Mouse (Mus musculus): ENCODE measurements around the gene Zfp46. TPM values are rescaled to one million over a fixed set of nuclear protein-coding genes. Genes with fewer than 3 reads are reported as not detected.

Gene Zfp46
- polyA plus RNA-seq, 1 experiment from 2014 or later, result 35.2 TPM

- H3K27me3 ChIP-seq (replicated peaks; ENCODE audit: control insufficient read depth, insufficient read depth, low read length), result no peaks in the 10 kb centered on the region
These were observed 1.6 kb upstream of the Zfp46 start for GRCm38 (mm10) chr4:136282621-136283480.

GRCm38 (mm10) chr4:136283783-136284182 lies 700 bp upstream of the Zfp46 start:
- peak overlapping the region; percentile 88 for H3K27ac ChIP-seq (ENCODE audit: low read depth, low read length)
- 24% methylated on average over 2 of the region's 2 CpGs for WGBS
- ATAC-seq, result no peak
- no peaks in the 10 kb centered on the region; the same call in 1 of the 2 replicates for H3K27me3 ChIP-seq (replicated peaks; ENCODE audit: control insufficient read depth, insufficient read depth, low read length)
- H3K9ac ChIP-seq (ENCODE audit: low read depth, low read length), result no peak overlapping the region
- H3K9me3 ChIP-seq (ENCODE audit: control insufficient read depth, low read length), result peaks cover under 1% of the 10 kb centered on the region
- H3K4me2 ChIP-seq (ENCODE audit: low read length), result peak overlapping the region; percentile 91
- H3K4me1 ChIP-seq (ENCODE audit: control insufficient read depth, insufficient read depth, low read depth, low read length), result peaks cover 34% of the 10 kb centered on the region
- H3K36me3 ChIP-seq (ENCODE audit: control insufficient read depth, insufficient read depth, low read length), result peaks cover 9% of the 10 kb centered on the region
- no peak overlapping the region for H3K4me3 ChIP-seq (ENCODE audit: low read length)

More at GRCm38 (mm10) chr4:136282621-136283480, 1.6 kb upstream of the Zfp46 start:
- peak overlapping the region; percentile 88 for H3K27ac ChIP-seq (ENCODE audit: low read depth, low read length)
- no peak overlapping the region for H3K4me3 ChIP-seq (ENCODE audit: low read length)
- H3K9ac ChIP-seq (ENCODE audit: low read depth, low read length), result 0 out of 2 replicates have a peak overlapping the region, but pooled peaks have one; percentile 24
- H3K4me2 ChIP-seq (ENCODE audit: low read length), result no peak overlapping the region
- no peak for ATAC-seq
- peaks cover 34% of the 10 kb centered on the region for H3K4me1 ChIP-seq (ENCODE audit: control insufficient read depth, insufficient read depth, low read depth, low read length)
- no peaks in the 10 kb centered on the region for H3K9me3 ChIP-seq (ENCODE audit: control insufficient read depth, low read length)
- H3K36me3 ChIP-seq (ENCODE audit: control insufficient read depth, insufficient read depth, low read length), result peaks cover 2% of the 10 kb centered on the region; the same call in 1 of the 2 replicates
- 26% methylated on average over 10 of the region's 10 CpGs for WGBS

GRCm38 (mm10) chr4:136284891-136285290 lies 408 bp downstream of the Zfp46 start:
- Histone ChIP-seq H3K4me3 (ENCODE audit: low read length) (peak overlapping the region; percentile 61), H3K9me3 (ENCODE audit: control insufficient read depth, low read length) (peaks cover 2% of the 10 kb centered on the region), H3K9ac (ENCODE audit: low read depth, low read length) (peak overlapping the region; percentile 70), H3K27ac (ENCODE audit: low read depth, low read length) (peak overlapping the region; percentile 88), H3K27me3 (replicated peaks; ENCODE audit: control insufficient read depth, insufficient read depth, low read length) (no peaks in the 10 kb centered on the region; the same call in 1 of the 2 replicates), H3K4me2 (ENCODE audit: low read length) (peak overlapping the region; percentile 91), H3K36me3 (ENCODE audit: control insufficient read depth, insufficient read depth, low read length) (peaks cover 15% of the 10 kb centered on the region), H3K4me1 (ENCODE audit: control insufficient read depth, insufficient read depth, low read depth, low read length) (peaks cover 34% of the 10 kb centered on the region)
- ATAC-seq, result no peak
- 18% methylated on average over 6 of the region's 6 CpGs for WGBS

GRCm38 (mm10) chr4:136285348-136285810 lies 896 bp downstream of the Zfp46 start:
- Histone ChIP-seq H3K27me3 (replicated peaks; ENCODE audit: control insufficient read depth, insufficient read depth, low read length) (no peaks in the 10 kb centered on the region; the same call in 1 of the 2 replicates), H3K9ac (ENCODE audit: low read depth, low read length) (peak overlapping the region; percentile 70), H3K27ac (ENCODE audit: low read depth, low read length) (peak overlapping the region; percentile 88), H3K4me1 (ENCODE audit: control insufficient read depth, insufficient read depth, low read depth, low read length) (peaks cover 37% of the 10 kb centered on the region), H3K4me3 (ENCODE audit: low read length) (peak overlapping the region; percentile 61), H3K36me3 (ENCODE audit: control insufficient read depth, insufficient read depth, low read length) (peaks cover 20% of the 10 kb centered on the region), H3K4me2 (ENCODE audit: low read length) (peak overlapping the region; percentile 91), H3K9me3 (ENCODE audit: control insufficient read depth, low read length) (peaks cover 2% of the 10 kb centered on the region)
- peak; percentile 94 for ATAC-seq
- WGBS, result under 1% methylated on average over 25 of the region's 25 CpGs

GRCm38 (mm10) chr4:136285811-136286371 lies 1.4 kb downstream of the Zfp46 start:
- peak overlapping the region; percentile 91 for H3K4me2 ChIP-seq (ENCODE audit: low read length)
- peak overlapping the region; percentile 61 for H3K4me3 ChIP-seq (ENCODE audit: low read length)
- peak overlapping the region; percentile 73 for H3K9ac ChIP-seq (ENCODE audit: low read depth, low read length)
- under 1% methylated on average over 29 of the region's 29 CpGs for WGBS
- H3K36me3 ChIP-seq (ENCODE audit: control insufficient read depth, insufficient read depth, low read length), result peaks cover 24% of the 10 kb centered on the region
- H3K9me3 ChIP-seq (ENCODE audit: control insufficient read depth, low read length), result peaks cover 2% of the 10 kb centered on the region
- peak; percentile 90 for ATAC-seq
- H3K27me3 ChIP-seq (replicated peaks; ENCODE audit: control insufficient read depth, insufficient read depth, low read length), result no peaks in the 10 kb centered on the region; the same call in 1 of the 2 replicates
- H3K27ac ChIP-seq (ENCODE audit: low read depth, low read length), result peak overlapping the region; percentile 88
- peaks cover 42% of the 10 kb centered on the region for H3K4me1 ChIP-seq (ENCODE audit: control insufficient read depth, insufficient read depth, low read depth, low read length)

GRCm38 (mm10) chr4:136289918-136290780 lies 5.7 kb downstream of the Zfp46 start:
- Histone ChIP-seq H3K4me3 (ENCODE audit: low read length) (no peak overlapping the region), H3K9me3 (ENCODE audit: control insufficient read depth, low read length) (peaks cover 2% of the 10 kb centered on the region), H3K27ac (ENCODE audit: low read depth, low read length) (no peak overlapping the region), H3K4me2 (ENCODE audit: low read length) (peak overlapping the region; percentile 29; the same call in 1 of the 2 replicates), H3K4me1 (ENCODE audit: control insufficient read depth, insufficient read depth, low read depth, low read length) (peaks cover 21% of the 10 kb centered on the region), H3K27me3 (replicated peaks; ENCODE audit: control insufficient read depth, insufficient read depth, low read length) (no peaks in the 10 kb centered on the region; the same call in 1 of the 2 replicates), H3K9ac (ENCODE audit: low read depth, low read length) (no peak overlapping the region; the same call in 1 of the 2 replicates), H3K36me3 (ENCODE audit: control insufficient read depth, insufficient read depth, low read length) (peaks cover 51% of the 10 kb centered on the region)
- no peak for ATAC-seq
- 32% methylated on average over 66 of the region's 66 CpGs for WGBS

GRCm38 (mm10) chr4:136290781-136291595 lies 6.5 kb downstream of the Zfp46 start:
- peaks cover 51% of the 10 kb centered on the region for H3K36me3 ChIP-seq (ENCODE audit: control insufficient read depth, insufficient read depth, low read length)
- peaks cover 2% of the 10 kb centered on the region for H3K9me3 ChIP-seq (ENCODE audit: control insufficient read depth, low read length)
- H3K27me3 ChIP-seq (replicated peaks; ENCODE audit: control insufficient read depth, insufficient read depth, low read length), result no peaks in the 10 kb centered on the region; the same call in 1 of the 2 replicates
- no peak overlapping the region for H3K27ac ChIP-seq (ENCODE audit: low read depth, low read length)
- peaks cover 21% of the 10 kb centered on the region for H3K4me1 ChIP-seq (ENCODE audit: control insufficient read depth, insufficient read depth, low read depth, low read length)
- H3K9ac ChIP-seq (ENCODE audit: low read depth, low read length), result no peak overlapping the region; the same call in 1 of the 2 replicates
- no peak for ATAC-seq
- WGBS, result 25% methylated on average over 39 of the region's 39 CpGs
- peak overlapping the region; percentile 29; the same call in 1 of the 2 replicates for H3K4me2 ChIP-seq (ENCODE audit: low read length)
- H3K4me3 ChIP-seq (ENCODE audit: low read length), result no peak overlapping the region

GRCm38 (mm10) chr4:136291692-136292091 lies 7.2 kb downstream of the Zfp46 start:
- 85% methylated on average over 6 of the region's 6 CpGs for WGBS
- Histone ChIP-seq H3K9me3 (ENCODE audit: control insufficient read depth, low read length) (peaks cover 2% of the 10 kb centered on the region), H3K9ac (ENCODE audit: low read depth, low read length) (no peak overlapping the region), H3K4me1 (ENCODE audit: control insufficient read depth, insufficient read depth, low read depth, low read length) (peaks cover 17% of the 10 kb centered on the region), H3K4me2 (ENCODE audit: low read length) (no peak overlapping the region), H3K27me3 (replicated peaks; ENCODE audit: control insufficient read depth, insufficient read depth, low read length) (no peaks in the 10 kb centered on the region; the same call in 1 of the 2 replicates), H3K36me3 (ENCODE audit: control insufficient read depth, insufficient read depth, low read length) (peaks cover 53% of the 10 kb centered on the region), H3K27ac (ENCODE audit: low read depth, low read length) (no peak overlapping the region), H3K4me3 (ENCODE audit: low read length) (no peak overlapping the region)
- no peak for ATAC-seq

Data from hindbrain, embryonic 16.5 days (tissue).